Mouse (Mus musculus) heart, adult 2 months (tissue): ENCODE results near the gene Pkd1l3.

Experiments used
- CTCF ChIP-seq: fragments of 200-600 bp; IDR thresholded peaks from 2 replicates; pipeline ENCODE4 v1.8.1; 2022; ENCODE audit warnings: antibody characterized with exemption, mild to moderate bottlenecking, moderate library complexity
- EP300 ChIP-seq: fragments of 200-500 bp; IDR thresholded peaks from 2 replicates; pipeline ENCODE4 v1.6.1; 2011; ENCODE audit warnings: low read depth, low read length, control low read depth; ENCODE audit not compliant: insufficient read depth

DNA sequence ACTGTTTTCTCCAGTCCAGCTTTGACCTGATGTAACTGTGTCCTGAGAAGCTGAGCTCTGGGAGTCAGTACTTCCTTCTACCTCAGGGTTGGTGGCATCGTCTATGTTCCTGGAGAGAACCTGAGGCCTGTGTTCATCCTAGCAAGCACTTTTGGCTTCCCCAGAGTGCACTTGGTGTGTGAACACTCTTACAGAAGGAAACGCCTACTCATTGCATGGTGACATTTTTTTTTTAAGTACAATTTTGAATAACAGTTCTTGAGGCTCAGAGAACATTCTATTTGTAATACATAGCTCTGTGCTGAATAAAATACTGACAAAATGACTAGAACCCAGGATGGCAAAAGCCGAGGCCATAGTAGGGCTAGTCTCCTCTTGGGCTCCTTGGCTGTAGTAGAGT, 42.5 kb downstream of the Pkd1l3 start:
- TF ChIP-seq CTCF: no peak
- TF ChIP-seq EP300: no peak
